Mouse (Mus musculus) MN1 (cell line): Measurements from ENCODE around the gene Efhd2.

Experiments
- DNase-seq: peaks from one replicate; pipeline ENCODE4 v3.0.0-alpha.2; 2016; ENCODE audit warnings: low spot score

Gene Efhd2

DNA sequence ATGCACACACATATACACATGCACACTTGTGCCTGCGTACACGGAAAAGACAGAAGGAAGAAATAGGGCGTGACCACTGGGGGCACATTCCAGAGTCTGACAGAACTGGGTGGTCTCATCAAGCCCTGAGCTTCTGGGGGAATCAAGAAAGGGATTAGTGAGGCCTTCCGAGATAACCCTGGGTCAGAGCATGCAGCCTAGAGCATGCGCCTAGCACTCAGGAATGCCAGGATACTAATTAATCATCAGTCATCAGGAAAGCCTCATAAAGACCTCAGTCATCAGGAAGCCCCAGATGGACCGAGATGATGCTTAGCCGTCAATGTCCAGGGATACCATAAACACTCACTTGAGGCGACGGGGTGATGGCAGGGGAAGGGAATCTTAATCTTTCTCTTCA lies 5.2 kb upstream of the Efhd2 start:
- no peak for DNase-seq

DNA sequence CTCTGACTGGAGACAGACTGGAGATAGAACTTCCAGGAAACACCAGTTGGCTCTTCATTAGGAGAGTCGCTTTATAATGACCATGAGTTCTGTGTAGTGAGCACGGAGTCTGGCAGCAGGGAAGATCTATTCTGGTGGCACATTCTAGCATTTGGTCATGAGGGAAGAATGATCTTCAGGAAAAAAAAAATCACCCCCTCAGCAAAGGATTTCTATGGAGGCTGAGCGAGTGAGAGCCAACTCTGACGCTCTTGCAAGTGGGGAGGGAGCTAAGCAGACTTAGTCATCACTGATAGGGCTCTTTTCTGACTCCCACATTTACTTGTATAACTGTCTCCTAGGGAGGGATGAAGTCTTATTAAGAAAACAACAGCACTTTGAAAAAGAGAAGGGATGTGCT lies 4.4 kb upstream of the Efhd2 start:
- DNase-seq = no peak

DNA sequence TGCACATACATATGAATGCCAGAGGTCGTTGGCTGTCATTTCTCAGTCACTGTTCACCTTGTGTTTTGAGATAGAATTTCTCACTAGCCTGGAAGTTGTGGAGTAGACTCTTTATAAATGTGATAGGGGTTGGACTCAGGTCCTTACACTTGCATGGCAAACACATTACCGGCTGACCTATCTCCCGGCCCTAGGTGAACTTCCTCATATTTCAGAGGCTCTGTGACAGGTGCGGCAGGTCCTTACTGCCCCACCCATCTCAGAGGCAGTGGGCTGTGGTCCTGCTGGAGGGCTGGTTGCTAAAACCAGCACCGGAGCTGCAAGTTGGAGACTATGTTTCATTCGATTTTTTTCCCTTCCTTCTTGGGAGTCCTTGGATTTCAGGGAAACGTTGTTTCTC lies 3.9 kb upstream of the Efhd2 start:
- no peak for DNase-seq

DNA sequence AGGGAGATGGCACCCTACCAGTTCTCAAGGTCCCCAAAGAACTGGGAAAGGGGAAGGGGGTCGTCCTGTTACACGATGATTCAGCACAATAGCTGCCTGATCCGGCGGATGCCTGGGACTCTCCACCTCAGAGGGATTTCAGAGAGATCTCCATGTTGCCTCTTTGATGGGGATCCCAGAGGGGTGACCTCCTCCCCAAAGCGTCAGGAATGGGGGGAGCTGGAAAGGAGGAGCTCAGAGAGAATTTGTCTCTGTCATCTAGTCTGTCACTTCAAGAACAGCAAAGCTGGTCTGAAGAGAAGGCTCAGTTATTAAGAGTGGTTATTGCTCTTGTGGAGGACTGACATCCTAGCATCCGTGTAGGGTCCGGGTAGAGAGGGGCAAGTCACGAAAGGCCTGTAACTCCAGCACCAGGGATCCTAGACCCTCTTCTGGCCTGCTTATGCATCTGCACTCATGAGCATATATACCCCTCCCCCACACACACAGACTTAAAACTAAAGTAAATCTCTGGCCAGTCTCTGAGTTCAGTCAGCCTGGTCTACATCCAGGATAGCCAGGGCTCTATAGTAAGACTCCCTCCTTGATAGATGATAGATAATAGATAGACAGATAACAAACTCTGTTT lies 875 bp upstream of the Efhd2 start:
- DNase-seq = peak; percentile 24

DNA sequence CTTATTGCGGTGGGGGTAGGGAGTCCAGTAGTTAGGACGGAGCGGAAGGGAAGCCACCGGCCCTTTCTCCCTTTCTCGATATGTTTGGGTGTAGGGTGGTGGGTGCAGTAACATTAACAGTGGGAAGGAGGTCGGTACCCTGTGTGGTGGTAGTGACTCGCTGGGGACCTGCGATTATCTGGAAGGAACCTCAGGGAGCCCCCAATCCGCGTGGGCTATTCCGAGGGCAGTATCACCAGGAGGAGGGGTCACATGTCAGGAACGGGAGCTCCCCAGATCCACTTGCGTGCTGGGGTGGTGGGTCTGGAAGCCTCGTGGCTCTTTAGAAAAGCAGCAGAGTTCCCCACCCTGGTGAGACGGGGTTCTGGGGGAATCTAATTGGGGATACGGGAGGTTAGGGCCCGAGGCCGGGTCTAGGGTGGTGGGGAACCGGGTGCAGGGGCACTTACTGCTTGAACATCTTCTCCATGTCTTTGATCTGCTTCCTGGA lies 564 bp downstream of the Efhd2 start:
- DNase-seq = no peak

DNA sequence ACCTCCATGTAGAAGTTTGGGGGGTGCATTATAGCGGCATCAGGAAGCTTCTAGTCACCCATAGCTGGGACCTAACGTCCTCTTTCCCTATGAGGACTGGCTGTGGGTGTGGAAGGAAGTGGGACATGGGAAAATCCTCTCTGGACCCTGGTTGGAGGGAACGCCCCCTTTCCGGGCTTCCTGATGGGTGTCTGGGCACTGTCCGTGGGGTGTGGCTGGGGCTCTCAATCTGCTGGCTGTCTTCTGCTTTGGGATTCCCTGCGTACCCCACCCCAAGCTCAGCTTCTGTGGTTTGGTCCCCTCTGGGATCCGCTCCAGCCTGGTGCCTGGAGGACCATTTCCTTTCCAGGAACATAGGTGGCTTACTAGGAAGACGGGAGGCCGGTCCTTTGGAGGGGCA lies 1.7 kb downstream of the Efhd2 start:
- no peak for DNase-seq

DNA sequence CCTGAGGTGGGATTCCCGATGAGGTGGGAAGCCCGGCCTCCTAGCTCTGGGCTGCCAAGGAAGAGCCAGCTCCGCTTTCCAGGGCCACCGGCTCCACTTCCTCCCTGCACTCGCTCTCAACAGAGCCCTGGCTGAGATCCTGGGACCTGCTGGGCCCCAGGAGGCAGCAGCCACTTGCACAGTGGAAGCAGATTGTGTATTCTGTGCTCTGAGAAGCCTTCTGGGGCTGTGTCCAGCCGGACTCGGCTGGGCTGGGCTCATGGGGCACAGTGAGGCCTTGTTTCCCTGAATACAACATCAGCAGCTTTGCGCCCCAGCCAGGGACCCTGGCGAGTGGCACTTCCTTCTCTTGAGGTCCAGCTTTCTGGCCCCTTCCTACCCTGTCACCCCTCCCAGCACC lies 2.8 kb downstream of the Efhd2 start:
- DNase-seq = no peak

DNA sequence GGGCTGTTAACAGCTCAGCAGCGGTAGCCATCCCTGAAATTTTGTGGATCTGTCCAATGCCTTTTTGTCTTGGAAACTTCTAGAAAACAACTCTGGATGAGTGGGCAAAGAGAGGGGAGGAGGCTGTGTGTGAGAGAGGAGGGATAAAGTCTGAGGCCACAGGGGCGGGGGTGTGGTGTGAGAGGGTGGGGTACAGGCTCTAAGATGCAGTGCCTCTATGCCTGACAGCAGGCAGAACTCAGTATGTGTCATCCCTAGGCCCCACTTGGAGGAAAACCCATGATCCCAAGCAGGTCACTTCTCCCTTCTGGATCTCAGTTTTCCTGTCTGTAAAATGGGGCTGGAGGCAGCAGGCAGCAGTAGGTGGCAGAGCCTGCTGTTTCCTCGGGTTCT lies 3.4 kb downstream of the Efhd2 start:
- DNase-seq = no peak

DNA sequence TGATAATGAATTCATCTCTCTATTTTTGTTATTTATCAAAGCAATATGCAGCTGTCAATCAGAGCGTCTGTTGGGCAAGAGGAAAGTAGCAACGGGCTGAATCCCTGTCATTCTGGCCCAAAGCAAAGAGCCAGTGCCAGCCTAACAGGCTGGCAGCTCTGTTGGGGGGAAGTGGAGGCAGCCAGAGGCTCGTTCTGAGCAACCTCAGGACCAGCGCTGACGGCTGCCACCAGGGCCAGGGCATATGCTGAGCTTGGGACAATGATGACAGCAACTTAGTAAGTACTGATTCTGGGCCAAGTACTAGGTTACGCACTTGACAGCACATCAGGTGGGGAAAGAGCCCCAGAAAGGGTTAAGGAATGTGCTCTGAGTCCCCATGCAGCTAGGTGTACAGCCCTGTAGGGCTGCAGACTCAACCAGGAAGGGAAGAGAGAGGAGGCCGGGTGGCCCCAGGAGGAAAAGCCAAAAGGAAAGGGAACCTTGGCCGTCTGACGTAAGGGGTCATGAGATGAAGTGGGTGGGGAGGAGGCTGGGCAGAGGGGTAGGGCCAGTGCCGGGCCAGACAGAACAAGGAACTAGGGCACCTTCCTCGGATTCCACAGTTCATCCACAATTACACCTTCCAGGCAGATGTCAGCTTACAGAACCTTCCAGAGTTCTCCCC lies 3.9 kb downstream of the Efhd2 start:
- DNase-seq = no peak

DNA sequence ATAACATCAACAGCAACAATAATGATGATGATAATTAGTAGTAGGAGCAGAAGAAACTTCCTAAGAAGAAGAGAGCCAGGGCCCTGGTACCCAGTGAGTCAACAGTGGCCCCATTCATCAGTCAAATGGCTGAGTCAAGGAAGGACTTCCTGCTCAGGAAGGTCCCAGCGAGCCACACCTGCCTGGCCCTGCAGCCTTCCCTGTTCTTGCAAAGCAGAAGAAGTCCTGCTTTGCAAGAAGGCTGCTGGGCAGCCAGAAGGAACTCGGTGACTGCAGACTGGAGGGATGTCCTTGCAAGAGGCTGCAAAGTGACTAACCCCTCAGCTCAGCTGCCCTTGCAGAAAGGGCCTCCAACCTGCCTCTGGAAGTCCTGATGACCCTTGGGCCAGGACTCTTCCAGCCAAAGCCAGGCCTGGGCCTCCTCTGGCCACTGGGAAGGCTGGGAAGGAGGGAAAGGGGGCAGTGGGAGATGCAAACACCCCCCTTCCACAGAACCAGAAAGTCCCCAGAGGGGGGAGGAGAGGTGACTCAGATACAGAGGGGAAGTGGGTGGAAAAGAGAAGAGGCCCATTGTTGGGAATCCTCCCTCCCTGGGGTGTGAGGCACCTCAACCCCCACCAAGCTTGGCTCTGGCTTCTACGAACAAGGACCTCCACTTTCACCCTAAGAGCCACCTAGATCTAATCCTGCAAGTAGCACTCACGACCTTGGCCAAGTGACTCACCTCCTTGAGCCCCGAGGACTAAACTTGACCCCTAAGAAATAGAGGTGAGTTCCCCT lies 5.1 kb downstream of the Efhd2 start:
- no peak for DNase-seq

DNA sequence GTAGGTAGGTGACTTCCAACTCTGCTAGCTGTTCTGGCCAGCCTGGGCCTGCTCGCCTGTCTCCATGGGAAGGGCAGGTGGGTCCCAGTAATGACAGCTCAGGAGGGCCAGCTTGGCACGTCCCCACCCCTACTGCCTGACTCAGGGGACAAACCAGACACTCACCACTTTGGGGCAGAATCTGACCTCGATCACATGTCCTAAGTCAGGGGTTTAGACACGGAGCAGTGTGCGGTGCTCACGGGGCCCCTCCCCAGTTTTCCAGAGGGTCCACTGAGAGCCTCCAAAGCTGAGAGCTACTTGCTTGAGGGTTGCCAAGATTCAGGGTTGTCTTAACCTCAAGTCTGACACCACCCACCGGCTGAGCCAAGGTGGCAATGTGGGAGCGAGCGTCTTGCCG lies 6.7 kb downstream of the Efhd2 start:
- no peak for DNase-seq

DNA sequence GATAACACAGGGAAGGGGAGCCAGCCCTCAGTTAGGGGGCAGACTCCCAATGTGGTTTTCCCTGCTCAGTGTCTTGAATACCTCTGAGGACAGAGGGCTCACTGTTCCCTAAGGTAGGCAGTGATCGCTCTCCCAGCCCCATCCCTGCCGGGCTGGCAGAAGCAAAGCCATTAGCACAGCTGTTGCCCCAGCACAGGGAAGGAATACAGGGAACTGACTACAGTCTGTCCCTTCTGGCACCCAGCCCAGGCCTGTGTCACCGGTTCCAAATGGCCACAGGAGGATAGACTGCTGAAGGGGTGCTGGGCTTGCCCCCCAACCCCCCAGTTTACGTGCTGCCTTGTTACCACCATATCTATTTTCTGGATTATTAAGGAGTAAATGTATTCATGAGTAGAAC lies 7.2 kb downstream of the Efhd2 start:
- peak; percentile 33 for DNase-seq

DNA sequence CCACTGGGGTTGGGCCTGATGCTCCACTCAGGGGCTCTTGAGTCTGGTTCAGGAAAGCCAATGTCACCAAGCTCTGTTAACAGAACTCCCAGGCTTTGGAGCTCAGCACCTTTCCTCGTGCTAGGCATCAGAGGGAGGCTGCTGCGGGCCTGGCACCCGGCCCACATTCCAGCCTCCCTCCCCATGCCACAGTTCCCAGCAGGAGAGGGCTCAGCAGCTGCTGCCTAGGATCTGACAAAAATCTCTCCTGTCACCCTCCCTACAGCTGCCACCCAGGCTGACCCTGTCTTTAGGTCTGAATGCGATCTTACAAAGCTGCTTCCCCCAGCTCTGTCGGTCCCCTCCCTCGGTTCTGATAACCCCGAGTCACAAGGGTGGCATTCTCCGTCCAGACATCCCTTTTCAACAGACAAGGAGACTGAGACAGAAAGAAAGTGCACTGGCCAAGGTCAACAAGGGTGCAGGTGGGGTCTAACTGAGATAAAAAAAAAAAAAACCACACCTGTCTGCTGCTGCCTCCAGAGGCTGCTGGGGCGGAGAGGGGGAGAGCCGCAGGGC lies 7.7 kb downstream of the Efhd2 start:
- no peak for DNase-seq

DNA sequence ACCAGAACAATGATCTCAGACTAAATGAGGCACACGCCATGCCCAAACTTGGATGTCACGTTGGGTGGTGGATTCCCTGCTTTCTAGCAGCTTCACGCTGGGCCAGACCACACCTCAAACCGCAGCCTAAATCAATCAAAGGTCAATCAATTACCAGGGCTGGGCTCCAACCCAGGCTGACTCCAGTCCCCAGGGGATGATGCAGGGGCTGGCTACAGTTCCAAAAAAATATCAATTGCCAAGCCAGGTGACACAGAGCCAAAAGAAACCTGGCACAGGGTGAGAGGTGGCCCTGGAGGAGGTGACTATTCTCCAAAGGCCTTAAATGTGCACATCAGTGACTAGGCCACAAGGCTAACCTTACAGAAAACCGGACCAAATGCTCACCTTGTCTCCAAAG lies 9.1 kb downstream of the Efhd2 start:
- DNase-seq = no peak

DNA sequence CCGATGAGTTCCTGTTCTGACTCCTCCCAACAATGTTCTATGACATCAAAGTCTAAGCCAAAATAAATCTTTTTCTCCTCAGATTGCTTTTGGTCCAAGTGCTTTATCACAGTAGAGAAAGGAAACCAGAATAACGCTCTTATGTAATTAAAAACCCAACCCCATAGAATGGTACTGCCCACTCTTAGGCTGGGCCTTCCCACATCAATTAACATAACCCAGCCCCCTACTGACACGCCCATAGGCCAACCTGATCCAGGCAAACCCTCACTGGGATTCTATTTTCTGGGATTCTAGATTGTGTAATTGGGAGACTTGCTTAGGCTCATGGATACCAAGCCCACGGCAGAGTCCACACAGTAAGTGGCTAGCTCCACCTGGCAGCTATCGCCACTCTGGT lies 9.7 kb downstream of the Efhd2 start:
- DNase-seq = no peak

DNA sequence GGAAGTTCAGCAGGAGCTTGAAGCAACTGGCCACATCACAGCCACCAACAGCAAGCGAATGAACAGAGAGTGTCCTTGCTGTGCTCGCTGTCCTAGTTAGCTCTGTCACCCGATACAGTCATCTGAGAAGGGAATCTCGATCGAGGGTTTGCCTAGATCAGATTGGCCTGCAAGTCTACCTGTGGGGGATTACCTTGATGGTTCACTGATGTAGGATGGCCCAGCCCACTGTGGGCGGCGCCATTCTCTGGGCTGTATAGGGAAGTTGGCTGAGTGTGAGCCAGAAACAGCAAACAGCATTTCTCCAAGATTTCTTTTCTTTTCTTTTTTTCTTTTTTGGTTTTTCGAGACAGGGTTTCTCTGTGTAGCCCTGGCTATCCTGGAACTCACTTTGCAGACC lies 10.2 kb downstream of the Efhd2 start:
- DNase-seq = no peak

DNA sequence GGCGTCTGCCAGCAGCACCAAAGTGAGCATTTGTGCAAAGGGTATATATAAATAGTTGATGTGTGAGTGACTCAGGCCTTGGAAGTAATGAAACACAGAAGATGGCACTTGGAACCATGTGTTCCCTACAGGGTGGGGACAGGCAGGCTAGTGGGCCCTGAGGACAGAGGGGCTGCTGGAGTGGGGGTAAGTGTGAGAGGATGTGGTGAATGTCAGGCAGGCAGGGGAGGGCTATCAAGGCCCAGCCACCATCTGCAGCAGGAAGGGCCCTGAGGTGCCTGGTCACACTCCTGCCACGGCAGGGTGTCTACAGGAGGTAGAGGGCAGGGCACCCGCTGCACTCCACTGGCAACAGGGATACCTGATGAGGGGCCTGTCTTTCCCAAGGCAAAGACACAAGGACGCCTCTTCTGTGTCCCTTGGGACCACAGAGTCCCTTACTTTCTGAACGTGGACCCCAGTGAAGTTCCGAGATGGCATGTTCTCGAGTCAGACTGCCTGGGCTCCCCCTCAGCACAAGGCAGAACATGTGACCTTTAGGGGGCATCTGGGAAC lies 10.9 kb downstream of the Efhd2 start:
- DNase-seq = no peak

DNA sequence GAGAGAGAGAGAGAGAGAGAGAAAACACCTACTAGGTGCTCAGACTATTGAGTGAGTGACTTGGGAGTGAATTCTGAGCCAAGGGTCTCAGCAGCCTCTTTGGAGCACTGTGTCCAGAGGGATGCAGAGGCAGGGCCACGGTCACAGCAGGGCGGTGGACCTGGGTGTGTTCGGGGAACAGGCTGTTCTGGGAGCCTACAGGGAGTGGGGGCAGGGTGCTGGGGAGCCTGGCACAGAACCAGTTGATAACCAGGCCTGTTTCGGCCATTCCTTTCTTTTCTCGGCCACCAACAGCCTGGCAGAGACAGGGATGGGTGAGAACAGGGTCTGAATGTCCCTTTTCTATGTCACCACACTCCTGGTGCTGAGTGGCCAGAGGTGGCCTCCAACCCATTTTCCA lies 11.9 kb downstream of the Efhd2 start:
- DNase-seq = no peak

DNA sequence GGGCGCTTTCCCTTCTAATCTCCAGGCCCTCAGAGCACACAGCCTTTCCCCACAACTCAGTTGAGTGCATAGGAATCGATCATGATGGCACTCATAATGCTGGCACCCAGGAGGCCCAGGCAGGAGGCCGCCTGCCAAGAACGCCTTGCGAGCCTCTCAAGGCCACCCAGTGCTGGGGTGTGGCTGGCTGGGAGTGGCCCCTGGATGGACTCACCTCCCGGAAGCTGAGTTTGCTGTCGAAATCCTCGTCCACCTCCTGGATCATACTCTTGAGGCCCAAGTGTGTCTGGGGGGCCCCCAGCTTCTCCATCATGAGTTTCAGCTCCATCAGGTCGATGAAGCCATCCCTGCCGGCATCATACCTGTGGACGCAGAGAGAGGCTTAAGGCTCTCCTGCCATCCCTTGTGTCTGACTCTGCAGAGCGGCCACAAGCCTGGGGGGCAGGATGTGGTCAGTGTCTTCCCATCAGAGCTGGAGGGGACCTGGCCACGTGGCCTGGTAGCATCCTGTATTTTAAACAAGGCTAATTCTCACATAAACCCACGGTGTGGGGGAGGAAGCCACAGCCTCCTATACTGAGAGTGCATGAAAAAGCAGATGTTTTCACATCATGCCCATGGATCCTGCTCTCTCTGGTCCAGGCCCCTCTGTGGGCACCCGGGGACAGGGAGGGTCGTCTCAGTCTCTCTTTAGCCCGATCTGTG lies 13.0 kb downstream of the Efhd2 start:
- no peak for DNase-seq

DNA sequence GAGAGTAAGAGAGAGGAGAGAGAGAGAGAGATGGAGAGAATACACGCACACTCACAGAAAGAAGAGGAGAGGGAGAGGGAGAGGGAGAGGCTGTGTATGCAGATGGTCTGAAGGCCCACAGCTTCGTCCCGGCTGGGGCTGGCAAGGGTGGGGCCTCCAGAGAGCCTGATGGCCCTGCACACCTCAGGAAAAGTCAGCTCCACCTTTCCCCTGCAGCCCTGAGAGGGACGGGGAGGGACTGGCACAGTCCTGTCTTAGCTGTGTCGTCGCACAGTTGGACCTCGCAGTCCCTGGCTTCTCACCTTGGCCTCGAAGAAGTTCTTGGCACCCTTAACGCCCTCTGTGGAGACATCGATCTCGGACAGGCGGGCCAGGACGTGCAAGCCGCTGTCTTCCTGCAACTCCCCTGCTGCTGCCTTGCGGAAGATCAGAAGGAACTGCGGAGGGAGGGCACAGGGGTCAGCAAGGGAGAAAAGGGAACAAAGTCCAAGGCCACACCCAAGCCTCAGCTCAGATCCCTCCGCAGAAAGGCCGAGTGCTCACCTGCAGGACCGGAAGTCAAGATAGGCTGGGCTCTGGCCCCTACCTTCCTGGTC lies 14.4 kb downstream of the Efhd2 start:
- no peak for DNase-seq

DNA sequence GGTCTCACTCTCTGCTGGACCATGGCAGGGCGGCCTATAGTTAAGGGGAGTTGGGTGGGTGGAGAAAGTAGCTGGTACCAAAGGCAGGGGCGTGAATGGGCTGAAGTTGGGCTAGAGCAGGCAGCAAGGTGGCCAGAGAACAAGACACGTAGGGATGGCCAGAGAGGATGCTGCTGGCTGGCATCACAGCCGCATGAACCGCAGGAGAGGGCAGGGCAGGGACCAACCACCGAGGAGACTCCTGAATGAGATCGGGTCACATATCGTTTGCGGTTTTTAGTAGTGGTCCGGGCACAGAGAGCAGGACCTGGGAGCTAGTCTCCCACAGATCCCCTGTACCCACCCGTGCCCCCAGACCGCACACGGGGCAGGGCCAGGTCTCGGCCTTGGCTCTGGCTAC lies 15.4 kb downstream of the Efhd2 start:
- no peak for DNase-seq

DNA sequence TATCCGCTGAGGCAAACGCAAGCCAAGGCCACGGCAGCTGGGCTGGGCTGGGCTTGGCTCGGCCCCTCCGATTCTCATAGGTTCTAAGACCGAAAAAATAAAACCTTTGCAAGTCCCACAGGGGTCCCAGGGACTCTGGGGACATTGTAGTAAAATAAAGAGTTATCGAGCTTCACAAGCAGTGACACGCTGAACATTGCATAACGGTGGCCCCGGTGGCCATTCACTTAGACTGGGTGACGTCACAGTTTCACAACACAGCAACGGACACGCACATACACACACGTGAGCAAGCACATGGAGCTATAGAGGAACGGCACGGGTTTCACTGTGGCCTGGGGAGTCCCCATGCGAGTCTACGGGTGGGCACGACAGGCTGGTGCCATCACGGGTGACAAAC lies 16.2 kb downstream of the Efhd2 start:
- DNase-seq = no peak
